Mouse (Mus musculus): ENCODE measurements around the gene Kdm2a. TPM values are rescaled to one million over a fixed set of nuclear protein-coding genes. Genes with fewer than 3 reads are reported as not detected.
A peak's percentile ranks its signal among the peaks of the same experiment; 100 is the strongest.

Gene Kdm2a
- polyA plus RNA-seq, 1 experiment from 2014 or later = 55.0 TPM

- 92% methylated on average over 11 of the region's 11 CpGs for WGBS
- H3K4me2 ChIP-seq (replicated peaks) = no peak overlapping the region
- no peak for ATAC-seq (ENCODE audit: insufficient number of reproducible peaks, low FRiP score, low TSS enrichment, low read depth)
Observed at GRCm38 (mm10) chr19:4270972-4271371, 127.1 kb downstream of the Kdm2a start.

GRCm38 (mm10) chr19:4270187-4270586 lies 127.9 kb downstream of the Kdm2a start:
- Histone ChIP-seq H3K27ac (replicated peaks) (no peak overlapping the region), H3K27me3 (0 out of 2 replicates have a peak, but pooled peaks cover 4% of the 10 kb centered on the region), H3K36me3 (peaks cover 11% of the 10 kb centered on the region; the same call in 1 of the 2 replicates), H3K4me2 (replicated peaks) (no peak overlapping the region), H3K9ac (no peak overlapping the region), H3K9me3 (replicated peaks) (no peaks in the 10 kb centered on the region), H3K4me3 (replicated peaks) (no peak overlapping the region), H3K4me1 (peaks cover 16% of the 10 kb centered on the region)
- WGBS = 64% methylated on average over 6 of the region's 6 CpGs
- ATAC-seq (ENCODE audit: insufficient number of reproducible peaks, low FRiP score, low TSS enrichment, low read depth) = no peak

More at GRCm38 (mm10) chr19:4270972-4271371, 127.1 kb downstream of the Kdm2a start:
- Histone ChIP-seq H3K27me3 (0 out of 2 replicates have a peak, but pooled peaks cover 4% of the 10 kb centered on the region), H3K27ac (replicated peaks) (no peak overlapping the region), H3K36me3 (peaks cover 10% of the 10 kb centered on the region; the same call in 1 of the 2 replicates), H3K9me3 (replicated peaks) (no peaks in the 10 kb centered on the region), H3K9ac (no peak overlapping the region), H3K4me1 (peaks cover 16% of the 10 kb centered on the region), H3K4me3 (replicated peaks) (no peak overlapping the region)

- peak within 1 kb of the TSS; percentile 47 for H3K9ac ChIP-seq
- peak; percentile 79 for ATAC-seq (ENCODE audit: insufficient number of reproducible peaks, low FRiP score, low TSS enrichment, low read depth)
- H3K36me3 ChIP-seq = peaks cover 17% of the 10 kb centered on the region
- H3K4me2 ChIP-seq (replicated peaks) = peak within 1 kb of the TSS; percentile 74
- 0 out of 2 replicates have a peak, but pooled peaks cover 4% of the 10 kb centered on the region for H3K27me3 ChIP-seq
- H3K9me3 ChIP-seq (replicated peaks) = no peaks in the 10 kb centered on the region
- peaks cover 16% of the 10 kb centered on the region for H3K4me1 ChIP-seq
- WGBS = 5% methylated on average over 46 of the region's 46 CpGs
- H3K4me3 ChIP-seq (replicated peaks) = peak within 1 kb of the TSS; percentile 60
- H3K27ac ChIP-seq (replicated peaks) = peak within 1 kb of the TSS; percentile 51
Observed at GRCm38 (mm10) chr19:4268566-4269361, 129.3 kb downstream of the Kdm2a start, which contains the start of gene Ssh3. Gene Ssh3 (minus strand): TSS chr19:4269180.

GRCm38 (mm10) chr19:4265956-4266355 lies 132.1 kb downstream of the Kdm2a start:
- no peak overlapping the region for H3K4me2 ChIP-seq (replicated peaks)
- H3K9me3 ChIP-seq (replicated peaks) = no peaks in the 10 kb centered on the region
- H3K4me1 ChIP-seq = peaks cover 16% of the 10 kb centered on the region
- WGBS = 60% methylated on average over 4 of the region's 4 CpGs
- 0 out of 2 replicates have a peak, but pooled peaks cover 4% of the 10 kb centered on the region for H3K27me3 ChIP-seq
- ATAC-seq (ENCODE audit: insufficient number of reproducible peaks, low FRiP score, low TSS enrichment, low read depth) = no peak
- no peak overlapping the region for H3K4me3 ChIP-seq (replicated peaks)
- no peak overlapping the region for H3K9ac ChIP-seq
- H3K36me3 ChIP-seq = peaks cover 11% of the 10 kb centered on the region
- no peak overlapping the region for H3K27ac ChIP-seq (replicated peaks)

Other genes starting within 250 kb of the Kdm2a start
- gene Coro1b, start 249.7 kb downstream of the Kdm2a start, polyA plus RNA-seq (2015; fragmentation: Nextera tagmentation; extraction: Ambion mirVana) = 159 and 178 TPM in 2 replicates
- gene Ptprcap, start 244.7 kb downstream of the Kdm2a start, polyA plus RNA-seq (2015; fragmentation: Nextera tagmentation; extraction: Ambion mirVana) = 4.8 and 6.2 TPM in 2 replicates
- gene Rps6kb2, start 234.9 kb downstream of the Kdm2a start, polyA plus RNA-seq (2015; fragmentation: Nextera tagmentation; extraction: Ambion mirVana) = 66.2 and 70.4 TPM in 2 replicates
- gene Carns1, start 222.8 kb downstream of the Kdm2a start, polyA plus RNA-seq (2015; fragmentation: Nextera tagmentation; extraction: Ambion mirVana) = 3.4 and 5.4 TPM in 2 replicates
- gene Tbc1d10c, start 207.0 kb downstream of the Kdm2a start, polyA plus RNA-seq (2015; fragmentation: Nextera tagmentation; extraction: Ambion mirVana) = 3.6 and 5.1 TPM in 2 replicates
- gene Ppp1ca, start 206.2 kb downstream of the Kdm2a start, polyA plus RNA-seq (2015; fragmentation: Nextera tagmentation; extraction: Ambion mirVana) = 745 and 794 TPM in 2 replicates
- 33.6 and 35.0 TPM in 2 replicates for gene Rad9a, start 196.6 kb downstream of the Kdm2a start, polyA plus RNA-seq (2015; fragmentation: Nextera tagmentation; extraction: Ambion mirVana)
- 10.1 and 10.2 TPM in 2 replicates for gene Clcf1, start 184.0 kb downstream of the Kdm2a start, polyA plus RNA-seq (2015; fragmentation: Nextera tagmentation; extraction: Ambion mirVana)
- not detected in 2 replicates for gene AC109138.7, start 183.9 kb downstream of the Kdm2a start, polyA plus RNA-seq (2015; fragmentation: Nextera tagmentation; extraction: Ambion mirVana)
- 33.5 and 34.0 TPM in 2 replicates for gene Pold4, start 166.4 kb downstream of the Kdm2a start, polyA plus RNA-seq (2015; fragmentation: Nextera tagmentation; extraction: Ambion mirVana)
- gene Ssh3, start 129.1 kb downstream of the Kdm2a start, polyA plus RNA-seq (2015; fragmentation: Nextera tagmentation; extraction: Ambion mirVana) = 27.5 and 34.4 TPM in 2 replicates
- 13.0 and 13.7 TPM in 2 replicates for gene Ankrd13d, start 115.1 kb downstream of the Kdm2a start, polyA plus RNA-seq (2015; fragmentation: Nextera tagmentation; extraction: Ambion mirVana)
- gene Grk2, start 92.1 kb downstream of the Kdm2a start, polyA plus RNA-seq (2015; fragmentation: Nextera tagmentation; extraction: Ambion mirVana) = 20.1 and 24.4 TPM in 2 replicates
- gene Rhod, start 41.1 kb upstream of the Kdm2a start, polyA plus RNA-seq (2015; fragmentation: Nextera tagmentation; extraction: Ambion mirVana) = 47.4 and 50.5 TPM in 2 replicates
- 1.5 and 1.7 TPM in 2 replicates for gene Syt12, start 79.2 kb upstream of the Kdm2a start, polyA plus RNA-seq (2015; fragmentation: Nextera tagmentation; extraction: Ambion mirVana)
- not detected in 2 replicates for gene 2010003K11Rik, start 100.3 kb upstream of the Kdm2a start, polyA plus RNA-seq (2015; fragmentation: Nextera tagmentation; extraction: Ambion mirVana)
- gene Pcx, start 112.2 kb upstream of the Kdm2a start, polyA plus RNA-seq (2015; fragmentation: Nextera tagmentation; extraction: Ambion mirVana) = 20.1 and 20.2 TPM in 2 replicates
- 7.6 and 8.4 TPM in 2 replicates for gene Lrfn4, start 217.4 kb upstream of the Kdm2a start, polyA plus RNA-seq (2015; fragmentation: Nextera tagmentation; extraction: Ambion mirVana)
- 65.6 and 65.9 TPM in 2 replicates for gene Rce1, start 227.4 kb upstream of the Kdm2a start, polyA plus RNA-seq (2015; fragmentation: Nextera tagmentation; extraction: Ambion mirVana)

All from embryonic facial prominence, embryonic 15.5 days (tissue).